Mouse (Mus musculus) ES-E14 (cell line): ENCODE measurements around the gene Ifnar1.

ENCODE experiments used
- CHD2 ChIP-seq: IDR thresholded peaks from 2 replicates; pipeline ENCODE4 v1.6.1; 2014; ENCODE audit warnings: mild to moderate bottlenecking, low read depth, low read length, inconsistent platforms
- HCFC1 ChIP-seq: IDR thresholded peaks from 2 replicates; pipeline ENCODE4 v1.6.1; 2012; ENCODE audit warnings: low read length, inconsistent platforms, borderline replicate concordance; ENCODE audit not compliant: insufficient read depth
- MAFK ChIP-seq: IDR thresholded peaks from 2 replicates; pipeline ENCODE4 v1.6.1; 2014; ENCODE audit warnings: mild to moderate bottlenecking, low read depth, low read length, inconsistent platforms; ENCODE audit not compliant: insufficient read depth
- ZC3H11A ChIP-seq: IDR thresholded peaks from 2 replicates; pipeline ENCODE4 v1.6.1; 2012; ENCODE audit warnings: low read depth, mild to moderate bottlenecking, inconsistent platforms, low read length, borderline replicate concordance

GRCm38 (mm10) chr16:91443211-91443611, 41.8 kb upstream of the Ifnar1 start:
- TF ChIP-seq ZC3H11A (no peak), CHD2 (no peak), MAFK (no peak), HCFC1 (no peak)
